Mouse (Mus musculus): ENCODE results near the gene Pdgfd.

Gene Pdgfd

DNA sequence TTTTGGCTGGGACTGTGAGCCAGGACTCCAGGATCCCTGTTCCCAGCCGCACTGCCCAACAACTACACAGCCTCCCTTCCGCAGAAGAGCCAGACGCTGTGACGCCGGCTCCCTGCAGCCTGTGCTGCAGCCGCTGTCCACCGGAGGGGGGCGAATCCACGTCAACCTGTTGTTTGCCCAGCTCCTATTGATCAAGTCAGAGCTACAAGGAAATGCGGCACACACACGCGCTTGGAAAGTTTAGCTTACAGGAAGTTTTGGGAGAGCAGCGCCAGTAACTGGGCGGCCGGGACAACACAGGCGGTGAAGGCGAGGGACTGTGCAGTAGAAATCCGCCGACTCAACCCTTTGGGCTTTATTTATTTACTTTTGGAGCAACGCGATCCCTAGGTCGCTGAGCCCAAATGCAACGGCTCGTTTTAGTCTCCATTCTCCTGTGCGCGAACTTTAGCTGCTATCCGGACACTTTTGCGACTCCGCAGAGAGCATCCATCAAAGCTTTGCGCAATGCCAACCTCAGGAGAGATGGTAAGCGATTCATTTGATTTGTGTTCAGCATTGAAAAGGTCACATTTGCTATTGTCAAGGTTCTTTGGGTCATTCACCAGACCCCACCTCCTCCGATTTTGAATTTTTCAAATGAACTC, at the start of gene Pdgfd:
Gene Pdgfd (plus strand): TSS at position 194 of the 647 bp plus-strand sequence.
- WGBS: 3% methylated on average over 32 of the region's 32 CpGs

DNA sequence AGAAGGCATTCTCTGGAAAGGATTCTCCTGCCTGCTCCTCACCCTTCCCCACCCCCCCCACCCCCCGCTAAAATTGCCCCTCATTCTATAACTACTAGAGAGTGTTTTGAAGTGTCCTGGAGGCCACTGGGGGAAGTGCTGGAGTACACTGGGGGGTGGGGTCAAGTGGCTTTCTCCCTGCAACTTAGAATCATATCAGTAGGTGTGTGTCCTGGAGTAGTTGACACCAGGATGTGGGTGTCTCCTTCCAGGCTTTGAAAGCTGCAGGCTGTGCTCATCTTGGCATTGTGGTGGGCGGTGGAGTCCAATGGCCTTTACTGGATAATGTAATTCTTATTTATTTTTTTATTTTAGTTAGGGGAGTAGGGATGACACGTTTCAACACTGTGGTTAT, 651 bp downstream of the Pdgfd start:
- 34% methylated on average over 3 of the region's 3 CpGs for WGBS

DNA sequence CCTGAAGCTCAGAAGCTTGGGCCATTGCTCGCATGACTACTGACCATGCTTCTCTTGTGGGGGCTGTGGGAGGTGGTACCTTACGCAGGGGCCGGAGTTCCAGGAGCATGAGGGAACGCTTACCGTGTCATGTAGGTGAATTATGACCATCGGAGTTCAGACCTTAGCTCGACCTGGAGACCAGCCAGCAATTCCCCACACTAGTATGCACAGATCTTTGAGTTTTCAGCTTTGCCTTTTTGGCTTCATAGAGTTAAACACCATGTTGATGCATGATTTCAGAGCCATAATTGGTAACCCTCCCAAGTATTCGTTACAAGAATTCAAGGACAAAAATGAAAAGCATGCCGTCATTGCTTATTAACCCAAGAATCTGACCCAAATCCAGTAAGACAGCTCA, 2.6 kb downstream of the Pdgfd start:
- 82% methylated on average over 9 of the region's 9 CpGs for WGBS

DNA sequence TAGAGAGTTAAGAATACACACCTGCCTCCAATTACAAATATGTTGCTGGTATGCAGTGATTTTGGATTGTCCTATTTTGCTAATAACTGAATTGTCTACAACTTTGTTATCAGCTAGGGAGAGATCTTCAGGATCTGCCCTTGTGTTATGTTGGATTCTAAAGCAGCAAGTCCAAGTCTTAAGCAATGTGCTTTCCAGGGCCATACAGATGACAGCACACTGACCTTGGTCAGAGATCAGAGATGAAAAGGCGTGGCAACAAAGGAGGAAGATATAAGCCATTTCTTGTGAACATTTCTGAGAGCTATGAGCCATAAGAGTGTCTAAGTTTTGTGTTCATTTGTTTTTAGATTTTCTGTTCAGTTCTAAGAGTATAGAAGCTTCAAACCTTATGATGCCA, 4.9 kb downstream of the Pdgfd start:
- WGBS: 90% methylated on average over 1 of the region's 1 CpGs

DNA sequence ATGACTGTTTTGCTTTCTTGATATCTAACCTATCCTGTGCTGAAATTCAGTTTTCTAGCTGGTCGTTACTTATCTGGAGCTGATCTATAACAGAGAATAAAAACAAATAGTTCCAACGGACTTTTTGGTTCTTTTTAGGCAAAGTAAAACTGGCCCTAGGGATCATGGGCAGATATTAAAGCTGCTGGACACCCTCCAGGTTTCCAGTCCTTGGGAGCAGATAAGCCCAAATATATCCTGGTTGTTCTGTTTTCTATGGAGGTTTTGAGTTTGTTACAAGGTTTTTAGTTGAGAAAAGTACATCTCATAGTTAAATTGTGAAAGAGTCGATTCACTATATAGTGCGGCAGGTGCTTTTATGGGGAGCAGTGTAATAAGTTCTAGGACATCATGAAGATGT, 7.3 kb downstream of the Pdgfd start:
- 82% methylated on average over 4 of the region's 4 CpGs for WGBS

DNA sequence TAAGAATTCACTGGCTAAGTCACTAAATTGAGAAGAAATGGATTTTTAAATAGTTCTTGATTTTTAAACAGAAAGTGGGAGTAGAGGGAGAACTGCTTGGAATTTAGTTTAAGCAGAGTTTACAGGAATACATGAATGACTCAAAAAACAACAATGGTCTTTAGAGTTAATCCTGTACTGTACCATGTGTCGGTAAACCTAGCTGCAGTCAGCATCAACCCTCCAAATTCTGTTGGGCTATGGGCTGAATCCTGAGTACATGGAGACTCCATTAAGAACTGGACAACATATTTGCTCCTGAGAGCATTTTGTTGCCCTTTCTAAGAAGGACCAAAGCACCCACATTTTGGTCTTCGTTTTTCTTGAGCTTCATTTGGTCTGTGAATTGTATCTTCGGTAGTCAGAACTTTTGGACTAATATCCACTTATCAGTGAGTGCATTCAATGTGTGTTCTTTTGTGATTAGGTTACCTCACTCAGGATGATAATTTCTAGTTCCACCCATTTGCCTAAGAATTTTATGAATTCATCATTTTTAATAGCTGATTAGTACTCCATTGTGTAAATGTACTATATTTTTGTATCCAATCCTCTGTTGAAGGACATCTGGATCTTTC, 14.0 kb downstream of the Pdgfd start:
- 88% methylated on average over 3 of the region's 3 CpGs for WGBS

DNA sequence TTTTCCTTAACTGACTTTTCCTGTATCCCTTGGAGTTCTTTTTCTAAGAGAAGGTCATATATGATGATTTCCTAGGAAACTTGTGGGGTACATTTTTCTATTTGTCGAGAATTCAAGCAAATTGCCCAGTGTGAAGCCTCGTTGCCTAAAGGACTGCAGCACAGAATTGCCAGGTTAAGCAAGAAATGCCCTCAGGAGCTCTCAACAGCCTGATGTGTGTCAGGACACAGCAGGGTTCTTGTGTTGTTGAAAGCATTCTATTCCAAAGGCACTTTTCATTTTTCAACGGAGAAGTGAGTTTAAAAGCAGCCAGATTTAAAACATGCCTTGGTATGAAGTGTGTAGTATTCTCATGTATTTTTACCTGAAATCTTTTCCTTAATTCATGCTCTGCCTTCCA, 19.6 kb downstream of the Pdgfd start:
- WGBS: 37% methylated on average over 3 of the region's 3 CpGs

DNA sequence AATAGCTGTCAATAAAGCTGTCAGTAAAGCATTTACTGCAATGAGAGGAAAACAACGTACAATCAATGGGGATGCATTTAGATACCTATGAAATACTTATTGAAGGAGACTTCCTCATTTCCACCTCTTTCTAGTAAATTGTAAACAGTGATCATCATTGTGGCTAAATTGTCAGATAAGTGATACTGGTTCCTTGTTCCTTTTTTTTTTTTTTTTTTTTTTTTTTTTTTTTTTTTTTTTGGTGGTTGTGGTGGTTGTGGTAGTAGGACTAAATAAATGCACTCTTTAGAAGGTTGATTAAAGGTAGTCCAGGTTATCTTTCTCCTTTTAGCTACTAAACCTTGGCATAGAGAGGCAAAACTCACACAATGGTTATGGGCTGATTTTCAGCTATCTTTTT, 25.0 kb downstream of the Pdgfd start:
- 48% methylated on average over 1 of the region's 1 CpGs for WGBS

DNA sequence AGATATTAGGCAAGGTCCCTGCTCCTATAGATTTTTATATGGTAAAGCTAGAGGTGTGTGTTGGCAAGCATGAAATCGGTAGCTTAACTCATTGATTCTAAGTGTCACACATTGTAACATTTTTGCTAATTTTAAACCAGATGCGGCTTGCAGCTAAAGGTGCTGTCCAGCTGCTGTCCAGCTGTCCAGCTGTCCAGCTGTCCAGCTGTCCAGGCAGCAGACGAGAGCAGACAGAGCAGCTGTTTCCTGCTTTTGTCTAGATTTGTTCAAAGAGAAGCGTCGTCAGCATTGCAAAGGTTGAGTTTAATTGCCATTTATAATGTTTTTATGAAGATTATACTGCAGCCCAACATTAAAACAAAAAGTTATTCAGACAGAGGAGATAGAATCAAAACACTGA, 44.5 kb downstream of the Pdgfd start:
- WGBS: 70% methylated on average over 5 of the region's 5 CpGs

DNA sequence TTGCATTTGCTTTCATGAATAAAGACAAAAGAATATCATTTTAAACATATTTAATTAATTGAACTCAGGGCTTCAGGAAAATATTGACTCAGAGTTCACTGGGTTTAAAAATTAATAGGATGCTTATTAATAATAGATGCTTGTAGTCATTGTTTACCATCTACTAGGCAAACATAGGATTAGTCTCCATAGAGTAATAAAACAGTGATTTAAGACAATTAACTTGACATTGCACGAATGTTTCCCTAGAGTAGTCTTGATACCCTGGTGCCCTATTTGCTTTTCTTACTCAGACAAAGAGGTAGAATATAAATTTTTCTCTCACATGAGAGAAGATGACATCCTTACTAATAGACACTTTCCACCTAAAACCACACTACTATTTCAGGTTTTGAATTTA, 49.1 kb downstream of the Pdgfd start:
- 80% methylated on average over 1 of the region's 1 CpGs for WGBS

DNA sequence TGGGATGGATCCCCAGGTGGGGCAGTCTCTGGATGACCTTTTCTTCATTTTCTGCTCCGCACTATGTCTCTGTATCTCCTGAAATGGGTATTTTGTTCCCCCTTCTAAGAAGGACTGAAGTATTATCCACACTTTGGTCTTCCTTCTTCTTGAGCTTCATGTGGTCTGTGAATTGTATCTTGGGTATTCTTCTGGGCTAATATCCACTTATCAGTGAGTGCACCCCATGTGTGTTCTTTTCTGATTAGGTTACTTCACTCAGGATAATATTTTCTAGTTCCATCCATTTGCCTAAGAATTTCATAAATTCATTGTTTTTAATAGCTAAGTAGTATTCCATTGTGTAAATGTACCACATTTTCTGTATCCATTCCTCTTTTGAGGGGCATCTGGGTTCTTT, 67.6 kb downstream of the Pdgfd start:
- WGBS: 100% methylated on average over 1 of the region's 1 CpGs

DNA sequence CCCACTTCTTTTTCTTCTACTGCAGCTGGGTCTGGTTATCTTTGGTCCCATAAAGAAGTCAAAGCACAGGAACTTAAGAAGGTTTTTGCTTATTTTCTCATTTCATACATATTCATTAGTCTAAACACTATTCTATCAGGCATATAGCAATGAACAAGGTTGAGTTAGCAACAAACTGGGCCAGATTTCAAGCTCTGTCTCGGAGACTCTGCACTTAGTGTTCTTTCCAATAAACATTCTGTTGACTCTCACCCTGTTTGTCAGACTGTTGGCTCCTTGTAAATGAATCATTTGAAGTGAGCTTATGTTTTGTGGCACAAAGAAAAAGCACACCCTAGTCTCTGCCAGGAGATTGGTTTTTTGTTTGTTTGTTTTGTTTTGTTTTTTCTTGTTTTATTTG, 81.9 kb downstream of the Pdgfd start:
- 42% methylated on average over 1 of the region's 1 CpGs for WGBS

DNA sequence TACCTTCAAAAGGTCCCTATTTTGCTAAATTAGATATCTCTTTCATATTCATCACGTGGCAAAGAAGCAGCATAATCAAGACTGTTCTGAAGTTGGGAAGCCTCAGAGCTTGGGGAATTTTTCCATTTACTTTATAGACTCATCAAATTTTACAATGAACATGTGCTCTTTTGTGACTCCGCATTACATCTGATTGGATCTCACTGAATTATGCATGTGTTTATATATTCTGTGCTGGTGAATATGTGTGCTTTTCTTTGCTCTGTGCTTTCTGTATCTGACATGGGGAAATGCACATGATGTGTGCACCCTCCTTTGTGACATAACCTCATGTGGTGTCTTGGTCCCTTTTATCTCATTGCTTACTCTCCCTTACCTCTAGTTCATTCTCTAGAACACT, 83.6 kb downstream of the Pdgfd start:
- WGBS: 74% methylated on average over 2 of the region's 2 CpGs

DNA sequence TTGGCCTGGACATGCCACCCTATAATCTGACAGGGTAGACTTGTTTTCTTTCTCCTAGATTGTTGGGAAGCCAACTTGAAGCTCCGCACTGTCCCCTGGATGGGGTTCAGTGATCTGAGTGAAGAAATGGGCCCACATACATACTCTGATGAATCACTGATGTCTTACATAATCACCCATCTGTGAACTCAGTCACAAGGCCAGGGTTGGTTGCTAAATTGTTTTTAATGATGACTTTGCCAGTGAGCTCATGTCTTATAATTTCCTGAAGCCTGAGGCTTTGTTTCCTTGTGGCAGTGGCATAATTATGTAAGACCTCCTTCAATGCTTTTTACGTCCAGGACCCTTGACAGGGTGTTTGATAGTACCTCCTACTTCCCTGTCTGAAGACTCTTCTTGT, 96.4 kb downstream of the Pdgfd start:
- WGBS: 81% methylated on average over 2 of the region's 2 CpGs

DNA sequence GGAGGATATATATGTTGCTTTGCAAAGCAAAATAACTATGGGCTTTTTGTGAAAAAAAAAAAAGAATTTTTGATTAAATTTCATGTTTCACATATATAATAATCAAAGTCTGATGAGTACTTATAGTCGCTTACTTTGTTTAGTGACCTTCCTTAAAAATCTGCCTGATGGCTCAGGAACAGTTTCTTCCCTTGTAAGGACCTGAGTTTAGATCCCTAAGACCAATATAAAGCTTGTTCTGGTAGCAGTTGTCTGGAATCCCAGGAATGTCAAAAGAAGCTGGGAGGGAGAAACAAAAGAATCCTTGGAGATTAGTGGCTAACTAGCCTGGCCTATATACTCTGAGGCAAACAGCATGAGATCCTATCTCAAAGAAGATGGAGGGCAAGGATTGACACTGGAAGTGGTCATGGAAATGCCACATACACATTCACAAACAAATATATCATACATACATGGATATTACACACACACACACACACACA, 101.5 kb downstream of the Pdgfd start, which contains the start of gene Ddi1:
Gene Ddi1 (minus strand): TSS at position 51 of the 485 bp plus-strand sequence.
- WGBS: 69% methylated on average over 1 of the region's 1 CpGs

DNA sequence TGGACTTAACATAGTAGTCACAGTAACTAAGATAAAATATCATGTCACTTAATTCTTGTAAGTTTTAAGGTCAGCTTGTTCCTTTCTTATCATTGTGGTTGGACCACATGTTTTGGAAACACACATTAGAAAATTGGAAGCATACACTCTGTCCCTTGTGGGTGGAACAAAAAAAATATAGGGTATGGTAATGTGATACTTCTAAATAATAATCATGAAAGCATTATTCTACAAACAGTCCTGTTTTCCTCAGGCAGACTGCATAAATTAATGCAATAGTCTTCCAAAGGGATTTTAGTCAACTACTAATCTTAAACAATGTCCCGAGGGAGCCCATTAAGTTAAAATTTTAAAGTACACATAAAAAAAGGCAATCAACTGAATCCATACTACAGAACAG, 108.0 kb downstream of the Pdgfd start:
- WGBS: 84% methylated on average over 1 of the region's 1 CpGs

DNA sequence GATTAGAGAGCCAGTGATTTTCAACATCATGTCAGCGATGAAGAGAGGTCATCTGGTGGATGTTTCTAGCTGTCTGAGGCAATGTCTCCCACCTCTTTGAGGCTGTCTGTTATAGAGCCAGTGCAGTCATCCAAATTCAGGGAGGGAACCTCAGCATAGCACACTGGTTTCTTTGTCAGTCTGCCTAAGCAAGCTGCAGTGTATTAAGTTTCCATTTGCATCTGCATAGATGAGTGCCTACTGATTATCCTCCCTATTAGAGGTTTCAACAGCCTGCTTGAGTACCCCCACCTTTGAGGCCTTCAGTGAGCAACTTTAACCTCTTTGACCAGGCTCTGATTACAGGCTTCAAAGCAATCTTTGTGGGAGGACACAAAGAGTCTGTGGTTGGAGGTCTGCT, 118.4 kb downstream of the Pdgfd start:
- 50% methylated on average over 1 of the region's 1 CpGs for WGBS

DNA sequence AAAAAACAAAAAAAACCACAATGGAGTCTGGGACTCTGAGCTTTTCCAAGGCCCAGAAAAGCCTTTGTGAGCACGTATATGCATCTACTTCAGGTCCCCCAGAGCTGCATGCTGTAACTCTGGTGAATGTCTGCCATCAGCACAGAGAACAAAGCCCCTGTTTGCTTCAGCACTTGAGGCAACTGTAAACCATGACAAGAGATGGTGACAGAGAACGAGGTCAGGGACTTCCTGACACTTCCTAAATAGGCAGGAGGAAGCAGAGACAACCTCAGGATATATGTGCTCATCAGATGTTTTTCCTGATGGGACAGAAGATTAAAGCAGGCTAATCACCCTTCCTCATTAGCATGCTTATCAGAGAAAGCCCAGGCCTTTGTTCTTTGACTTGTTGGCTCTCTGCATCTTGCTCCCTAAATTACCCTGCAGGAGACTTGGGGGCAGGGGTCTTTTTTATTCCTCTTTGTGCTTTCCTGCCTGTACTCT, 120.9 kb downstream of the Pdgfd start:
- WGBS: 59% methylated on average over 2 of the region's 2 CpGs

DNA sequence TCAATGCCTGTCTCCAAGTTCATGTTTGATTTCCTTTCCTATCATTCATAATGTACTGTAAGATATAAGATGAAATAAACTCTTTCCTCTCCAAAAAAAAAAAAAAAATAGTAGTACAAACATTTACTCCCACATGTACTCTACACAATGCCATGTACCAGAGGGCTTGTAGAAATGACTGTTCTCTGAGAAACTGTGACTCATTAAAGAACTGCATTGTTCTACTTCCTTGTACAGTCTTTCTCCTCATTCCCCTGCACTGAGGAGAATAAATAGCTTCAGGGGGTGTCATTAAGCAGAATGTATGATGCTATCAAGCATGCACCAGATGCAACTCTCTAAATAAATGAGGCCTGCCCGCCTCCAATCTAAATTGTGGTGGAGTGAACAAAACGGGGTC, 130.2 kb downstream of the Pdgfd start:
- WGBS: 60% methylated on average over 2 of the region's 2 CpGs

DNA sequence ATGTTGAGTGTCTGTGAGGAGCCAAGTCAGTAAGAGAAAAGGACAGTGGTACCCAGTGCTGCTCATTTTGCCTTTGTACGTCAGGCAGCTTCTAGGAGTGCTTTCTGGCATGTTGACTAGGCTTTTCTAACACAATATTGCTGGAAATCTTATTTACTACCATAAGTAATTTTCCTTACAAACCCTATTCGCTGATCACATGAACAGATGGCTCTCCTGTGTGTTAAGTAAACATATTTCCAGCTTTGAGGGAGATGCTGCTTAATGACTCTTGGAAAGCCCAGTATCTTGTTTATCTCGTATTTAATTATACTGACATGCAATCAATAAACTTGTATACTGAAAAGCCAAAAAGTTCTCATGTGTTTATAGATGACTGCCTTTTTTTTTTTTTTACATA, 133.7 kb downstream of the Pdgfd start:
- WGBS: 84% methylated on average over 3 of the region's 3 CpGs

DNA sequence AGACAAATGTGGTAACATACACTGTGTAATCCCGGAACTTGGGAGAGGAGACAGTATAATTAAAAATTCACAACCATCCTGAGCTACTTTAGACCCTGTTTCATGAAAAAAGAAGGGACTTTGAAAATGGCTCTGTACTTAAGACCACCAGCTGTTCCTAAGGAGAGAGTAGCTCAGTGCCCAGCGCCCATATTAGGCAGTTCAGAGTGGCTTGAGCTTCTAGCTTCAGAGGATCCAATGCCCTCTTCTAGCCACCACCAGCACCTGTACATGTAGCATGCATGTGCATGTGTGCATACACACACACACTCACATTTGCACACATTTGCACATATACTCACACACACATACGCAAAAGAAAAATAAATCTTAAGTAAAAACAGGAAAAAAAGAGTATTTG, 136.2 kb downstream of the Pdgfd start:
- WGBS: 85% methylated on average over 3 of the region's 3 CpGs

DNA sequence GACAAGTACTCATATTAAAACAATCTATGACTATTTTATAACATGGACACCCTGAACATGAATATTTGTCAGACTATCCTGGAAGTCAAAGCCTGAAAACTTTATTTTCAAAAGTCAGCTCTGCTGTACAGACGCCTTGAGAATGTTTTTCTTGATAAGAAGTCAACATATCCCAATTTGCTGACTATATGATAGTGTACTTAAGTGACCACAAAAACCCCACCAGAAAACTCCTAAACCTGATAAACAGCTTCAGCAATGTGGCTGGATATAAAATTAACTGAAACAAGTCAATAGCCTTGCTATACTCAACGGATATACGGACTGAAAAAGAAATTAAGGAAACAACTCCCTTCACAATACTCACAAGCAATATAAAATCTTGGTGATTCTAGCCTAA, 137.5 kb downstream of the Pdgfd start:
- WGBS: 92% methylated on average over 3 of the region's 3 CpGs

DNA sequence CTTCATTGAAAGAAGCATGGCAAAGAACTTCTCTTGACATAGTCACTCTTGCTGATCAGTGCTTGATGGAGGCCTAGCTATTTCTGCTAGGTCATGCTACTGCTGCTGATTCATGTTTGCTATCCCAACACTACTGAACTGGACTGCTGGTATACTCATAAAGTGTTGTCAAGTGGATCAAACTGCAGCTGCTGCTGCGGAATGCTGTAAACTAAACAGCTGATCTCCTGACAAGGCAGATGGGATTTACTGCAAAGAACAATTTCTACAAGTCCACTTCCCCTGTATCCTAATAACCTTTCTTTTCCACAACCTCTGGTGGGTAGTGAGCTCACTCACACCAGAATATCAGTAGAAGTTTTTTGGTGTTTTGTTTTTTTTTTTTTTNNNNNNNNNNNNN, 148.7 kb downstream of the Pdgfd start:
- 98% methylated on average over 1 of the region's 1 CpGs for whole genome bisulfite sequencing

DNA sequence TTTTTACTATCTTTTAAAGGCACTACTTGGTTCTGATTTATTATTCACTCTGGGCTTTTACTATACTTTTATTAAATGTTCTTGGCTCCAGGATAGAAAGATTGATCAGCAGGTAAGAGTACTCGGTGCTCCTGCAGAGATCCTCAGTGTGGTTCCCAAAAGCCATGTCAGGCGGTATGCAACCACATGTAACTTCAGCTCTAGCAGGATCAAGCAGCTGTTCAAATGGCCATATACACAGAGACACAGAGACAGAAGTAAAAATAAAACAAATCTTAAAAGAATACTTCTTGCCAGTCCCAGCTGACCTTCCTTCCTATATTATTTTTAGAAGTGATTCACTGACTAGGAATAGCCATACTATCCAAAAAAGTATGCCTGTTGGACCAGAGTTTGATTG, 157.0 kb downstream of the Pdgfd start:
- 82% methylated on average over 2 of the region's 2 CpGs for WGBS

Data from cerebral cortex, adult 2 months (tissue).